Mouse (Mus musculus): ENCODE data around the gene Gm28036. TPM values are rescaled to one million over a fixed set of nuclear protein-coding genes. Genes with fewer than 3 reads are reported as not detected.

The Gm28036 gene
- 10 to 100 TPM; 17.5 to 17.7 TPM for total RNA-seq (2021)
- long read RNA-seq, experiment 1, partial matches to known transcripts: 0 of 1 reads
- long read RNA-seq, experiment 1, other reads (novel, unspliced or antisense): 1 of 1 reads
- long read RNA-seq, experiment 2, partial matches to known transcripts: 1 of 4 reads
- long read RNA-seq, experiment 2, other reads (novel, unspliced or antisense): 3 of 4 reads

DNA sequence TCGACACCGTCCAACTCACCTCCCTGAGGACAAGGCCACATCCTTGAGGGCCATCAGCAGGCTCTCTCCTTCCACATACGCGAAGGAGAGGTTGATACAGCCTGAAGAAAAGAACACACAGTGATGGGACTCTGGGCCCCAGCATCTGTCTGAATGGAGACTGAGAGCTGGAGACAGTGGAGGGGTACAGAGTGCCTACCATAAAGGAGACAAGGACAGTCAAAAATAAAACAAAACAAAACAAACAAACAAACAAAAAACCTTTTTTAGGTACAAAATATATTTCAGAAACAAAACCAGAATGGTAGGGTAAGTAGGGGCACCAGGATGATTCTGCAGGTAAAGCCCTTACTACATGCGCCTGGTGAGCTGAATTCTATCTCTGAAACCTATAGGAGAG is at the start of gene Gm28036:
Gene Gm28036 (minus strand): TSS at position 101 of the 400 bp plus-strand sequence.
- Histone ChIP-seq H3K27ac (no peak within 1 kb of the TSS), H3K4me3 (no peak within 1 kb of the TSS)
- intact Hi-C loops (cut with DNase I): loop anchor here (10.0 kb wide), 1 partner anchor 152 kb away; no protein-coding TSS in a partner anchor
- no peak for DNase-seq (ENCODE audit: extremely low spot score in 1 of 2, low spot score in 2 of 2)
- TF ChIP-seq CTCF (IDR thresholded peaks at IDR 0.05): no peak

DNA sequence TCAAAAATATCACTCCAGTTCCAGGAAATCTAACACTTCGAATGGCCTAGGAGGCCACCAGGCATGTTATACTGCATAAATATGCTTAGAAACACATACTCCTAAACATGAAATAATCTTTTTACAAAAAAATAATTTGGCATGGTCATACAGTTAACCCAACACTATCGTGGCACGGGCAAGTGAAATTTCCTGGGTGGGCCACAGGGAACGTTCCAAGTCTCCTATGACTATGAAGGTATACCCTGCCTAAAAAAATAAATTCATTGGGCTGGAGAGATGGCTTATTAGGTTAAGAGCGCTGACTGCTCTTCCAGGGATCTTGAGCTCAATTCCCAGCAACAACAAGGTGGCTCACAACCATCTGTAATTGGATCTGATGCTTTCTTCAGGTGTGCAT is 39.7 kb upstream of the Gm28036 start:
- DNase-seq (ENCODE audit: extremely low spot score in 1 of 2, low spot score in 2 of 2): no peak
- Histone ChIP-seq H3K4me3 (no peak overlapping the region), H3K27ac (no peak overlapping the region)
- TF ChIP-seq CTCF (IDR thresholded peaks at IDR 0.05): no peak
- intact Hi-C loops (cut with DNase I): no loop called here

DNA sequence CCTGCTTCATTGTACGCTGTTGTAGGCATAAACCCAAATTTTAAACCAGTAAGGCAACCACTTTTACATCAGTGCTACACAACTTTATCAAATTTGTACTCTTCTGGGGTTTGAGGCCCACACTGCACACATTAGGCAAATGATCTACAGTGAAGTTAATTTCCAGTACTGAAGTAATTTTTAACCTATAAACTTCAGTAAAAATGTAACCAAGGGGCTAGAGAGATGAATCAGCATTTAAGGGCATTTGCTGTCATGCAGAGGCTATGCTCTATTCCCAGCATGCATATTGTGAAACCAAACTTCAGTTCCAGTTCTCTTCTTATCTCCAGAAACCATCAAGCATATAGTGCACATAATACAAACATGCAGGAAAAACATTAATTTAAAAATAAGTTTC is 38.6 kb upstream of the Gm28036 start:
- intact Hi-C loops (cut with DNase I): no loop called here
- no peak for TF ChIP-seq CTCF (IDR thresholded peaks at IDR 0.05)
- no peak for DNase-seq (ENCODE audit: extremely low spot score in 1 of 2, low spot score in 2 of 2)
- Histone ChIP-seq H3K4me3 (no peak overlapping the region), H3K27ac (no peak overlapping the region)

DNA sequence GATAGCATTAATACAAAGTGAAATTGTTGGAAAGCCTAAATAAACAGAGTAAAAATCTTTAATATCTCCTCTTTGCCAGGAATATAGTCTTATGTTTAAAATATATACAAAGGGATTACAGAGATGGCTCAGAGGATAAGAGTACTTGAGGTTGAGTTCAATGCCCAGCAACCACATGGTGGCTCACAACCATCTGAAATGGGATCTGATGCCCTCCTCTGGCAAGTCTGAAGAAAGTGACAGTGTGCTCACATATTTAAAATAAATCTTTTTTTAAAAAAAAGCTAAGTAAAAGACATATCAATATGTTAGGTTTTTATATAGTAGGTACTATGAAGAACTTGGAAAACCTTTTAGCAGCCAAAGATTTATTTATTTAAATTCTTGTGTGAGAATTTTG is 24.6 kb upstream of the Gm28036 start:
- Histone ChIP-seq H3K27ac (no peak overlapping the region), H3K4me3 (no peak overlapping the region)
- TF ChIP-seq CTCF (IDR thresholded peaks at IDR 0.05): peak; percentile 37
- DNase-seq (ENCODE audit: extremely low spot score in 1 of 2, low spot score in 2 of 2): no peak
- intact Hi-C loops (cut with DNase I): no loop called here

DNA sequence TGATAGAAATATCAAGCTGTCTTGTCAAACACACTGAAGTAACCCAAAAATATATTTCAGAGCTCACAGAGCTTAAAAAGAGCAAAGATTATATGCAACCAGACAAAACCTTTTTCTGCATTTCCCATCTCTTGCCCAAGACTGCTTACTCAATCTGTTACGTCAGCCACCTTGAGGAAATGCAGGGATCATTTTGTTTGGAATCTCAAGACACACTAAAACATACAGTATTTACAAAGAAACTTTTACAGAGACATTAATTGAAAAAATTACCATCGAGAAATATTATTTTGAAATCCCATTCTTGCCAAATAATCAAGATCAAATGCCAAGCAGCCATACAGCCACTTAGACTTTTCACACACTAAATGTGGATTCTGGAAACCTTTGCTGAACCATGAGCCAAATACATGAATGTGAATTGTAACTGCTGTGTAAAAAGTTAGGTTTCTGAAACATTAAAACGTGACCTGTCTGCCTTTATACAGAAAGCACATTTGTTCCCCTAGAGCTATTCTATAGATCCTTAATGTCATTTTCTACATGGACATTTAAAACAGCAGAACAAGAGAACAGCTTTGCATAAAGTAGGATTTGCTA is 20.5 kb upstream of the Gm28036 start:
- DNase-seq (ENCODE audit: extremely low spot score in 1 of 2, low spot score in 2 of 2): no peak
- H3K27ac ChIP-seq: no peak overlapping the region
- H3K4me3 ChIP-seq: no peak overlapping the region
- TF ChIP-seq CTCF (IDR thresholded peaks at IDR 0.05): no peak
- intact Hi-C loops (cut with DNase I): no loop called here

DNA sequence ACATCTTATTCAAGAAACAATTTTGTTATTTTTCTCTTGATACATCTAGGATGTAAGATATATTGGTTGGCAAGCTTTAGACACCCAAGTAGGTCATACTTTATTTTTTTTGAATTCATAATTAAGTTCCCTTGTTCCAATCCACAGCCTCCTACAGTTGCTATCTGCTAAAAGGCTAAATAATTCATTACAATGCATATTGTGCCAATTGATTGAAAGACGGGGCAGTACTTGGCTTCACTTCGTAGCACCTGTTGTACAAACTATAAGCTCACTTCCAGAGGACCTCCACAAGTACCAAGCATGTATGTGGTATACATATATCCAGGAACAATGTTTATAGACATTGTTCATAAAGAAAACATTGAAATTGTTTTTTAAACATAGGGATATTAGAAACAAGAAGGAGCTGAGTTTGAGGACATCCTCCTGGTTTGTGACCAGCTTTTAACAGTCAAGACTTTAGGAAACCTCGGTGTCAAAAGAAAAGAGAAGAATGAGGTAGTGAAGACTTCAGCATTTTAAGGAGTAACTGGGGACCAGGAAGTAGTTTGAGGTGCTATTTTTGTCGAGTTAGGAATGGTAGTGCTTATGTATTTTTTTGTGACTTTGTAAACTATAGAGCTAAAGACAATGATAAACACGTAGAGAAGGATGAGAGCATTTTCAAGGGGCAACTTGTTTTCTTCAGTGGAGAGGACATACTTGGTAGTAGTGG is 19.5 kb upstream of the Gm28036 start:
- TF ChIP-seq CTCF (IDR thresholded peaks at IDR 0.05): no peak
- no peak overlapping the region for H3K27ac ChIP-seq
- DNase-seq (ENCODE audit: extremely low spot score in 1 of 2, low spot score in 2 of 2): no peak
- intact Hi-C loops (cut with DNase I): no loop called here
- no peak overlapping the region for H3K4me3 ChIP-seq

DNA sequence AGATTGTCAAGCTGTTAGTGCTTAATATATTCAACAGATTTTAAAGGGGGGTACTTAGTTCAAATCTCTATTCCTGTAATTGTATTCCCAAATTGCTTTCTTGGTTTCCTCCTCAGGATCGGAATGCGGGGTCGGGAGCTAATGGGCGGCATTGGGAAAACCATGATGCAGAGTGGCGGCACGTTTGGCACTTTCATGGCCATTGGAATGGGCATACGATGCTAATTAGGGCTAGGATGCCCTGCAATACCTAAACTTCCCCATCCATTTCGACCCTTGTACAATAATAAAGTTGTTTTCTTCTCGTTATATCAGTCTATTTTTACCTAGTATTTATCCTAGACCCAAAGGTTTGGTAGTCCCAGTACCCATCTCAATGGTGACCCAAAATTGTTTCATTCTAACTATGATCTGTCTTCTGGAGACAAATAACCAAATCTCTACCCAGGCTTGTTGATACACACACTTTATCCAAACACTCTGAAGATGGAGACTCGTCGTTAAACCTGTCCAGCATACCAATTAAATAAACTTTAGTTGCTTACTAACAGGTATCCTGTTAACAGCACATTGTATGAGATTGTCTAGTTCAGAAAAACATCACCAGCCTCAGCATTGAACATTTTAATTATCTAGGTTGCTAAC is 18.7 kb upstream of the Gm28036 start:
- Histone ChIP-seq H3K27ac (no peak overlapping the region), H3K4me3 (no peak overlapping the region)
- DNase-seq (ENCODE audit: extremely low spot score in 1 of 2, low spot score in 2 of 2): no peak
- intact Hi-C loops (cut with DNase I): no loop called here
- TF ChIP-seq CTCF (IDR thresholded peaks at IDR 0.05): no peak

DNA sequence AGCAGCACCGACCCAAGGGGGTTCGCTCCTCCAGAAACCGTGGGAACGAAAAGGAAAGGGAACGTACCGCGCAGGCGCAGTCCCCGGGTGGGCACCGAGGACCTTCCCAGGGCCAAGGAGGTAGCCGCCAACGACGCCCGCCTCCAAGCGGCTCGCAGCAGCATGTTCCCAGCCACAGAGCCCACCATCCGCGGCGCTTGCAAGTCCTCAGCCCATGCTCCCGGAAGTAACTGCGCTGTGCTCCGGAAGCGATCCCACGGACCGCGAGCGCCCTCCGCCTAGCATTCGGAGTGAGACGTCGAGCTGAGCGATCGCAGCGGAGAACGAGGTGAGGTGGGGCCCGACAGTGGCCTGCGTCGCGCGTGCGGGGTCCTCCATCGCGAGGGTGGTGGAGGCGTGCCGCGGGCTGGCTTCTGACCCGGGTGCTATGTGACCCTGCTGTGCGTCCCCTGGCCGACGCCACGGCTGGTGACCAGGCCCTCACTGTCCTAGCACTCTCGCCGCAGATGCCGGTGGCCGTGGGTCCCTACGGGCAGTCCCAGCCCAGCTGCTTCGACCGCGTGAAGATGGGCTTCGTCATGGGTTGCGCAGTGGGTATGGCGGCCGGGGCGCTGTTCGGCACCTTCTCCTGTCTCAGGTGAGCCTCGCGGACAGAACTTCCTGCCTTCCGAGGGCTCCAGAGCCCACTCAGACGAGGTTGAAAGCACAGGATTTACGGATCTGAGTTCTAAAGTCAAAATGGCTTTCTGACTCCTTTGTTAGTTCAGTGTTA is 17.2 kb upstream of the Gm28036 start, which contains the start of the genes Romo1 and Nfs1:
Gene Romo1 (plus strand): TSS at position 87 of the 772 bp plus-strand sequence.
Gene Nfs1 (minus strand): TSS at position 234 of the 772 bp plus-strand sequence.
- Histone ChIP-seq H3K4me3 (peak within 1 kb of the TSS; percentile 79), H3K27ac (peak within 1 kb of the TSS; percentile 94)
- peak; percentile 38 for TF ChIP-seq CTCF (IDR thresholded peaks at IDR 0.05)
- intact Hi-C loops (cut with DNase I): loop anchor here (5.0 kb wide), 2 partner anchors 33 to 182 kb away; no protein-coding TSS in a partner anchor
- DNase-seq (ENCODE audit: extremely low spot score in 1 of 2, low spot score in 2 of 2): peak; percentile 93 to 95

DNA sequence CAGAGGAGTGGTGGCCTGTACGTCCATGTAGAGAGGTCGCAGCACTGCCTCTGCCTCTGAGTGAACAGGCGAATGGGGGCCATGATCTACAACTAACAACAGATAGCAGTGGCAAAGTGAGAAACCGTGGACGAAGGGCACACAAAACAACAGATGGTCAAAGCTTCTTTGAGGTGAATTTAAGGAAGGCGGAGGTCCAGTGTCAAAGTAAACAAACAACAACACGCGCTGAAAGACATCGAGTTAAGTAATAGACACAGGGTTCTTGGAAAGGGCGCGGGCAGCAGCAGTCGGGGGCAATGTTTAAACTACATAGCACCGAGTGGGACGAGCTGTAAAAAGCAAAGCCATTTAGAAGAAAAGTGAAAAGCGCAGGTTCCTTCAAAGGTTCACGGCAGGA is 16.5 kb upstream of the Gm28036 start:
- peak overlapping the region; percentile 79 for H3K4me3 ChIP-seq
- no peak for DNase-seq (ENCODE audit: extremely low spot score in 1 of 2, low spot score in 2 of 2)
- TF ChIP-seq CTCF (IDR thresholded peaks at IDR 0.05): no peak
- intact Hi-C loops (cut with DNase I): loop anchor here (5.0 kb wide), 2 partner anchors 34 to 181 kb away; no protein-coding TSS in a partner anchor
- peak overlapping the region; percentile 94 for H3K27ac ChIP-seq

DNA sequence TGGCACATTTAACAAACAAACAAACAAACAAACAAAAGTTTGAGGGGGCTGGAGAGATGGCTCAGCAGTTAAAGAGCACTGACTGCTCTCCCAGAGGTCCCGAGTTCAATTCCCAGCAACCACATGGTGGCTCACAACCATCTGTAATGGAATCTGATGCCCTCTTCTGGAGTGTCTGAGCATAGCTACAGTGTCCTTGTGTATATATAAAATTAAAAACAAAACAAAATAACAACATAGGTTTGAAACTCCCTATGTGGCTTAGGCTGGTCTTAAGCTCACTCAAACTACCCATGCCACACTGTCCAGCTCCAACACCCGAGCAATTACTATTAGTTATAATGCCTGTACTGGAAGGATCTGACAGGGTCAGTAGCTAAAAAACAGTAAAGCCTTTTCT is 15.9 kb upstream of the Gm28036 start:
- intact Hi-C loops (cut with DNase I): loop anchor here (5.0 kb wide), 2 partner anchors 34 to 181 kb away; no protein-coding TSS in a partner anchor
- Histone ChIP-seq H3K27ac (no peak overlapping the region), H3K4me3 (peak overlapping the region; percentile 79)
- peak; percentile 23 for TF ChIP-seq CTCF (IDR thresholded peaks at IDR 0.05)
- no peak for DNase-seq (ENCODE audit: extremely low spot score in 1 of 2, low spot score in 2 of 2)

DNA sequence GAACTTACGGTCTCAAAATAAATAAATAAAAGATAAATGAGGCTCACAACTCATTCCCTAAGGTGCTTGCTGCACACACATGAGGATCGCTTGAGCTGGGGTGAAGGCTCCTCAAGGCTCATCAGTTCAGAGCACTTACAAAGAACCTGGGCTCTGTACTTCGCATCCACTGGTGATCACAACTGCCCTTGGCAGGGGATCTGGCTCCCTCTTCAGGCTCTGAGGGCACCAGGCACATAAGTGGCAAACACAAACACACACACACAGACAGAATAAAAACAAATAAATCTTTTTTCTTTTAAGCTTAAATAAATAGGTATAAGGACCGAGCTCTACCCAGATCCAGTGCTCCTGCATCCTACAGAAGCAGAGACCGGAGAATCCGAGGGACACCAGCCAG is 8.8 kb upstream of the Gm28036 start:
- no peak for DNase-seq (ENCODE audit: extremely low spot score in 1 of 2, low spot score in 2 of 2)
- intact Hi-C loops (cut with DNase I): no loop called here
- Histone ChIP-seq H3K27ac (no peak overlapping the region), H3K4me3 (no peak overlapping the region)
- peak; percentile 3; the same call in 1 of the 2 replicates for TF ChIP-seq CTCF (IDR thresholded peaks at IDR 0.05)

Data from left cerebral cortex, adult 2 months (tissue).